In genomic region chr19:4190831-4191334, GRCm38 (mm10) we compare ENCODE assay signal across 7 mouse cellular contexts. TPM values are rescaled to one million over a fixed set of nuclear protein-coding genes. Genes with fewer than 3 reads are reported as not detected.
DNase-seq lines count a peak whose midpoint lies in the region; ATAC-seq and TF ChIP-seq lines count a peak whose summit lies in the region.

Tbc1d10c (minus strand) TSS chr19:4191284.

- peak within 1 kb of the TSS; percentile 83 for H3K27ac ChIP-seq in ES-E14 (ENCODE audit: insufficient read depth, low read depth, low read length, poor library complexity, severe bottlenecking)
- H3K27ac ChIP-seq in liver, embryonic 14.5 days = peak within 1 kb of the TSS; percentile 64

- peaks cover 28% of the 10 kb centered on the region for H3K36me3 ChIP-seq in ES-E14 (ENCODE audit: control insufficient read depth, insufficient read depth, low read length, poor library complexity, severe bottlenecking)
- H3K36me3 ChIP-seq in liver, embryonic 14.5 days (replicated peaks; ENCODE audit: control insufficient read depth, insufficient read depth, low read depth) = peaks cover 27% of the 10 kb centered on the region

- H3K4me2 ChIP-seq in liver, embryonic 14.5 days (ENCODE audit: low read depth) = peak within 1 kb of the TSS; percentile 77

- H3K9me3 ChIP-seq in ES-E14 (ENCODE audit: control insufficient read depth, insufficient read depth, low read depth, low read length) = no peaks in the 10 kb centered on the region
- H3K9me3 ChIP-seq in liver, embryonic 14.5 days (ENCODE audit: control insufficient read depth, low read length) = no peaks in the 10 kb centered on the region

- H3K4me3 ChIP-seq in ES-E14 (ENCODE audit: insufficient read depth in 1 of 2, low read depth in 1 of 2, low read length in 2 of 2, poor library complexity in 1 of 2, severe bottlenecking in 1 of 2) = peak within 1 kb of the TSS; percentile 93 to 97
- peak within 1 kb of the TSS; percentile 85 to 89 for H3K4me3 ChIP-seq in liver, embryonic 14.5 days (ENCODE audit: insufficient read depth in 1 of 2, low read depth in 2 of 2, low read length in 2 of 2)

- peaks cover 2 to 17% of the 10 kb centered on the region in 2 experiments; a peak in 3 of 4 replicates for H3K4me1 ChIP-seq in ES-E14 (ENCODE audit: control insufficient read depth in 2 of 2, insufficient read depth in 2 of 2, low read length in 2 of 2, poor library complexity in 1 of 2)
- peaks cover 14 to 24% of the 10 kb centered on the region in 2 experiments for H3K4me1 ChIP-seq in liver, embryonic 14.5 days (replicated peaks; ENCODE audit: control insufficient read depth in 2 of 2, insufficient read depth in 2 of 2, low read length in 1 of 2)

- no peaks in the 10 kb centered on the region for H3K27me3 ChIP-seq in liver, embryonic 14.5 days (ENCODE audit: control insufficient read depth, insufficient read depth, low read length)

- ATAC-seq in hematopoietic stem cell, adult 5-6 weeks (replicated peaks in 1 of 2; ENCODE audit: insufficient read depth in 1 of 2, low FRiP score in 2 of 2, low TSS enrichment in 1 of 2, low read depth in 1 of 2, poor library complexity in 2 of 2, severe bottlenecking in 2 of 2) = peak; percentile 50 to 52; a peak in 3 of 4 replicates
- no peak for ATAC-seq in liver, embryonic 14.5 days (ENCODE audit: insufficient read depth)

- DNase-seq in CD4-positive, CD25-positive, alpha-beta regulatory T cell, adult 2 months (ENCODE audit: low read depth, low spot score) = peak; percentile 88
- DNase-seq in ES-E14 (ENCODE audit: low read depth, low spot score) = no peak
- no peak for DNase-seq in liver, embryonic 14.5 days (ENCODE audit: low read depth in 3 of 3, low spot score in 3 of 3)
- DNase-seq in natural killer cell, adult 2 months (ENCODE audit: low spot score in 2 of 2) = peak; percentile 79 to 87
- no peak for DNase-seq in layer of hippocampus, postnatal 36 days
- no peak for DNase-seq in gastrocnemius, postnatal 4 days (ENCODE audit: low spot score in 2 of 2)

- 16% methylated on average over 4 of the region's 4 CpGs for WGBS in liver, embryonic 14.5 days (ENCODE audit: insufficient replicate concordance)

- H3K9ac ChIP-seq in ES-E14 (ENCODE audit: insufficient read depth, low read depth, low read length, poor library complexity, severe bottlenecking) = peak within 1 kb of the TSS; percentile 97
- H3K9ac ChIP-seq in liver, embryonic 14.5 days (replicated peaks) = peak within 1 kb of the TSS; percentile 91

- no peak for TF ChIP-seq CTCF in liver, embryonic 14.5 days (IDR thresholded peaks at IDR 0.05; ENCODE audit: low read depth)

- no peak for TF ChIP-seq EP300 in liver, embryonic 14.5 days (IDR thresholded peaks at IDR 0.05; ENCODE audit: low read depth)

- in situ Hi-C loops in ES-E14 (cut with MboI; ENCODE audit: low sequenced_read_pairs in 2 of 2, unreplicated experiment in 2 of 2) = no loop called here

TF ChIP-seq in ES-E14, 5 proteins besides CTCF, POLR2A, EP300 and RAD21:
- TF ChIP-seq MAFK (IDR thresholded peaks at IDR 0.05; ENCODE audit: insufficient read depth, low read depth, low read length) (no peak), CHD2 (IDR thresholded peaks at IDR 0.05; ENCODE audit: low read depth, low read length) (no peak)
TF ChIP-seq in ES-E14: peak in this region for 0.

RNA-seq across cellular contexts. Expression of gene Tbc1d10c, which starts in this region (rescaled TPM):
- 2.9 and 3.5 TPM in 2 replicates for total RNA-seq in ES-E14 (2012; rRNA removed)
- 59.8 and 70.8 TPM in 2 replicates for total RNA-seq in hematopoietic stem cell, adult 5-6 weeks (2017)
- 2.6 TPM in 2 replicates for polyA plus RNA-seq in liver, embryonic 14.5 days (2012; rRNA removed)
- polyA plus RNA-seq in liver, embryonic 14.5 days (2014; fragmentation: Nextera tagmentation; extraction: Ambion mirVana) = 2.5 and 4.0 TPM in 2 replicates
- 1 to 10 TPM in 1 of 2 experiments, under 1 TPM in 1; 0.56 to 1.3 TPM for total RNA-seq in layer of hippocampus, postnatal 36 days (2021)
- total RNA-seq in gastrocnemius, postnatal 4 days (2021) = 1 to 10 TPM; 5.1 to 5.2 TPM

Comparison
In these comparisons a context has a peak if more than half of its experiments do, and no peak if none do; other contexts are left out.
1. DNase-seq: peak in CD4-positive, CD25-positive, alpha-beta regulatory T cell, adult 2 months (single experiment) and natural killer cell, adult 2 months (2 of 2); none in ES-E14 (single experiment), liver, embryonic 14.5 days (0 of 3), layer of hippocampus, postnatal 36 days (0 of 2) and gastrocnemius, postnatal 4 days (0 of 2).